Mouse (Mus musculus) neural tube, embryonic 14.5 days (tissue): ENCODE measurements at regions not wholly inside any gene's neighbourhood (a gene's known extent, or its start where the extent isn't known, plus 50 kb on each side); places are given as distances from the start of the nearest gene placed in this dataset.
A peak's percentile ranks its signal among the peaks of the same experiment; 100 is the strongest.

ENCODE experiments used
- ATAC-seq: fragments of 200-750 bp; cut with Nextera tagmentation; 2 replicates; pipeline ENCODE4 v1.8.0; 2017; ENCODE audit warnings: low read depth, mild to moderate bottlenecking, moderate TSS enrichment, moderate library complexity
- H3K27ac ChIP-seq: fragments of 300-500 bp; sonication (generic); 2 replicates; pipeline ENCODE4 v1.5.1; 2014; ENCODE audit warnings: low read depth, mild to moderate bottlenecking, control low read depth, low read length, moderate library complexity, mixed read lengths
- H3K27me3 ChIP-seq: fragments of 300-500 bp; sonication (generic); 2 replicates; pipeline ENCODE4 v1.6.1; 2014; ENCODE audit warnings: low read length; ENCODE audit not compliant: control insufficient read depth, insufficient read depth
- H3K36me3 ChIP-seq: fragments of 300-500 bp; sonication (generic); 2 replicates; pipeline ENCODE4 v1.6.1; 2014; ENCODE audit warnings: low read length, mixed read lengths; ENCODE audit not compliant: control insufficient read depth, insufficient read depth
- H3K4me1 ChIP-seq: fragments of 300-500 bp; sonication (generic); 2 replicates; pipeline ENCODE4 v1.6.1; 2014; ENCODE audit warnings: low read length; ENCODE audit not compliant: control insufficient read depth, insufficient read depth
- H3K4me2 ChIP-seq: fragments of 300-500 bp; sonication (generic); 2 replicates; pipeline ENCODE4 v1.6.1; 2014; ENCODE audit warnings: mild to moderate bottlenecking, low read depth, low read length, control low read depth
- H3K4me3 ChIP-seq: fragments of 300-500 bp; sonication (generic); 2 replicates; pipeline ENCODE4 v1.5.1; 2014; ENCODE audit warnings: low read depth, low read length, control low read depth, mixed read lengths
- H3K9ac ChIP-seq: fragments of 300-500 bp; sonication (generic); replicated peaks from 2 replicates; pipeline ENCODE4 v1.6.1; 2014; ENCODE audit warnings: low read depth, mild to moderate bottlenecking, control low read depth, low read length, mixed read lengths
- H3K9me3 ChIP-seq: fragments of 300-500 bp; sonication (generic); 2 replicates; pipeline ENCODE4 v1.6.1; 2016; ENCODE audit warnings: low read length; ENCODE audit not compliant: control insufficient read depth
- WGBS: fragments of 180-500 bp; shearing (Covaris S2); extraction: QIAGEN DNeasy Blood & Tissue Kit; methylation state at CpG from one replicate; pipeline ENCODE4 v1.1.7; 2014; 5-methylcytosine and 5-hydroxymethylcytosine counted together

DNA sequence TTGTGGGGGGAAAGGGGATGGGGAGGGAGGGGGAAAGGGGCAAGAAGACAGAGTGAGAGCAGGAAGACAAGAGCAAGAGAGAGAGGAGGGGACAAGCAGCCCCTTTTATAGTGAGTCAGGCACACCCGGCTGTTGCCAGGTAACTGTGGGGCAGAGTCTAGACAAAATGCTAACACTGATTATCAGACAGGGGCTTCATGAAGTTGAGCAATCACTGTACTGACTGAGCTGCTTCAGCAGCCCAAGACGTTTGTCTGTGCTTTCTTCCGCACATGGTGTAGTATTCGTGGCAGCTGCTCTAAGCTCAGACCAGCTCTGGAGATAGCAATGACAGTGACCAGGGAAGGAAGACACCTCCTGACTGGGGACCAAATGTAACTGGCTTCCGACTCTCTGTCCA is 385.2 kb downstream of the Matn1 start:
- ATAC-seq, result no peak
- Histone ChIP-seq H3K4me2 (no peak overlapping the region), H3K9me3 (no peaks in the 10 kb centered on the region), H3K9ac (no peak overlapping the region), H3K27me3 (no peaks in the 10 kb centered on the region), H3K27ac (no peak overlapping the region), H3K4me1 (no peaks in the 10 kb centered on the region), H3K4me3 (no peak overlapping the region), H3K36me3 (no peaks in the 10 kb centered on the region)
- 57% methylated on average over 5 of the region's 5 CpGs for WGBS

- no peak for ATAC-seq
- WGBS, result 95% methylated on average over 4 of the region's 4 CpGs
These were observed 387.5 kb downstream of the Matn1 start for GRCm38 (mm10) chr4:131331646-131332045.

GRCm38 (mm10) chr4:131336801-131337200 is 392.6 kb downstream of the Matn1 start:
- Histone ChIP-seq H3K27ac (no peak overlapping the region), H3K27me3 (no peaks in the 10 kb centered on the region), H3K9me3 (no peaks in the 10 kb centered on the region), H3K4me3 (no peak overlapping the region), H3K9ac (no peak overlapping the region), H3K4me1 (peaks cover 3% of the 10 kb centered on the region; the same call in 1 of the 2 replicates), H3K36me3 (no peaks in the 10 kb centered on the region), H3K4me2 (no peak overlapping the region)
- no peak for ATAC-seq
- WGBS, result 78% methylated on average over 3 of the region's 3 CpGs

More at GRCm38 (mm10) chr4:131331646-131332045, 387.5 kb downstream of the Matn1 start:
- H3K4me1 ChIP-seq, result no peaks in the 10 kb centered on the region
- H3K4me3 ChIP-seq, result no peak overlapping the region
- H3K4me2 ChIP-seq, result no peak overlapping the region
- no peaks in the 10 kb centered on the region for H3K36me3 ChIP-seq
- no peaks in the 10 kb centered on the region for H3K9me3 ChIP-seq
- no peak overlapping the region for H3K27ac ChIP-seq
- H3K27me3 ChIP-seq, result no peaks in the 10 kb centered on the region
- no peak overlapping the region for H3K9ac ChIP-seq

- ATAC-seq, result peak; percentile 60
- H3K4me3 ChIP-seq, result no peak overlapping the region
- no peaks in the 10 kb centered on the region for H3K36me3 ChIP-seq
- H3K4me2 ChIP-seq, result no peak overlapping the region
- no peaks in the 10 kb centered on the region for H3K27me3 ChIP-seq
- H3K9ac ChIP-seq, result no peak overlapping the region
- no peaks in the 10 kb centered on the region for H3K9me3 ChIP-seq
- 22% methylated on average over 9 of the region's 9 CpGs for WGBS
- no peak overlapping the region; the same call in 1 of the 2 replicates for H3K27ac ChIP-seq
- H3K4me1 ChIP-seq, result peaks cover 3% of the 10 kb centered on the region; the same call in 1 of the 2 replicates
These were observed 397.0 kb downstream of the Matn1 start for GRCm38 (mm10) chr4:131340993-131341695.

DNA sequence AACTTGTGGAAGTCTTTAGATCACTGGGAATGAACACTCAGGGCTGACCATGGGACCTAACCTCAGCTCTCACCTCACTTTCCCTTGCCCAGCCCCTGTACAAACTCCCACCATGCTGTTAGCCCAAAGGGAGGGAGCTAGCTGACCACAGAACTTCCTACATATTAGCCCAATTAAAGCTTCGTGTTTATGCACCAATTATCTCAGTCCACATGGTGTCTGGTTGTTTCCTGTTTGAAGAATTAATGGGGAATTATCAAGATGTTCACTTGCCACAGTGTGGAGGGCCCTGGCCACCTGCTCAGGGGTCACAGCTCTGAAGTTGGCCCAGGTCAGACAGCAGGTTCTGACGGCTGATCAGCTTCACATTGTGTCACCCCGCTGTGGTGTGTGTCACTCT is 402.5 kb downstream of the Matn1 start:
- Histone ChIP-seq H3K4me3 (no peak overlapping the region), H3K27ac (no peak overlapping the region), H3K36me3 (no peaks in the 10 kb centered on the region), H3K9ac (no peak overlapping the region), H3K4me2 (no peak overlapping the region), H3K27me3 (no peaks in the 10 kb centered on the region), H3K9me3 (no peaks in the 10 kb centered on the region), H3K4me1 (no peaks in the 10 kb centered on the region)
- 69% methylated on average over 3 of the region's 3 CpGs for WGBS
- ATAC-seq, result no peak

- no peaks in the 10 kb centered on the region for H3K27me3 ChIP-seq
- WGBS, result 22% methylated on average over 7 of the region's 7 CpGs
- no peak for ATAC-seq
- H3K36me3 ChIP-seq, result no peaks in the 10 kb centered on the region
- no peaks in the 10 kb centered on the region for H3K9me3 ChIP-seq
- H3K4me2 ChIP-seq, result no peak overlapping the region
- H3K9ac ChIP-seq, result no peak overlapping the region
- H3K27ac ChIP-seq, result no peak overlapping the region
- no peaks in the 10 kb centered on the region for H3K4me1 ChIP-seq
- no peak overlapping the region for H3K4me3 ChIP-seq
These were observed 406.1 kb downstream of the Matn1 start for GRCm38 (mm10) chr4:131350268-131350667.

- WGBS, result 90% methylated on average over 3 of the region's 3 CpGs
- H3K36me3 ChIP-seq, result no peaks in the 10 kb centered on the region
- H3K4me2 ChIP-seq, result no peak overlapping the region
- no peaks in the 10 kb centered on the region for H3K4me1 ChIP-seq
- H3K9me3 ChIP-seq, result no peaks in the 10 kb centered on the region
- no peaks in the 10 kb centered on the region for H3K27me3 ChIP-seq
- H3K9ac ChIP-seq, result no peak overlapping the region
- H3K4me3 ChIP-seq, result no peak overlapping the region
- H3K27ac ChIP-seq, result no peak overlapping the region
- ATAC-seq, result no peak
These were observed 410.7 kb downstream of the Matn1 start for GRCm38 (mm10) chr4:131354908-131355307.

- Histone ChIP-seq H3K9ac (no peak overlapping the region), H3K9me3 (no peaks in the 10 kb centered on the region), H3K4me3 (no peak overlapping the region), H3K4me2 (no peak overlapping the region), H3K4me1 (no peaks in the 10 kb centered on the region), H3K36me3 (no peaks in the 10 kb centered on the region), H3K27me3 (no peaks in the 10 kb centered on the region), H3K27ac (no peak overlapping the region)
- WGBS, result 93% methylated on average over 12 of the region's 12 CpGs
- ATAC-seq, result no peak
These were observed 411.4 kb downstream of the Matn1 start for GRCm38 (mm10) chr4:131355526-131355991.

GRCm38 (mm10) chr4:131356316-131356715 is 412.1 kb downstream of the Matn1 start:
- 0 out of 2 replicates have a peak overlapping the region, but pooled peaks have one; percentile 16 for H3K9ac ChIP-seq
- no peaks in the 10 kb centered on the region for H3K27me3 ChIP-seq
- WGBS, result 77% methylated on average over 12 of the region's 12 CpGs
- H3K27ac ChIP-seq, result no peak overlapping the region
- H3K9me3 ChIP-seq, result no peaks in the 10 kb centered on the region
- H3K4me2 ChIP-seq, result no peak overlapping the region
- no peaks in the 10 kb centered on the region for H3K4me1 ChIP-seq
- no peak overlapping the region for H3K4me3 ChIP-seq
- no peak; the same call in 1 of the 2 replicates for ATAC-seq
- no peaks in the 10 kb centered on the region for H3K36me3 ChIP-seq
